Mouse (Mus musculus) right cerebral cortex, postnatal 25 days (tissue): Measurements from ENCODE around the gene Atg101.
"Not testable (repeated sequence)": the region's sequence is repeated elsewhere in the genome, so short reads cannot be mapped to it uniquely, and the experiment has no call there.

Experiments used
- DNase-seq: peaks from one replicate; pipeline ENCODE4 v3.0.0; 2022

Atg101 gene

GRCm38 (mm10) chr15:101316913-101317813 is 33.1 kb downstream of the Atg101 start:
- no peak for DNase-seq

- DNase-seq, result no peak
These were observed 33.9 kb downstream of the Atg101 start for GRCm38 (mm10) chr15:101317814-101318500.

GRCm38 (mm10) chr15:101318889-101319765 is 35.1 kb downstream of the Atg101 start:
- no peak for DNase-seq

GRCm38 (mm10) chr15:101320010-101320617 is 36.0 kb downstream of the Atg101 start:
- no peak for DNase-seq

- no peak for DNase-seq
These were observed 36.6 kb downstream of the Atg101 start for GRCm38 (mm10) chr15:101320618-101321041.

GRCm38 (mm10) chr15:101321126-101321525 is 37.1 kb downstream of the Atg101 start:
- DNase-seq, result no peak

GRCm38 (mm10) chr15:101322106-101322505 is 38.0 kb downstream of the Atg101 start:
- no peak for DNase-seq

GRCm38 (mm10) chr15:101322640-101323039 is 38.6 kb downstream of the Atg101 start:
- DNase-seq, result no peak

GRCm38 (mm10) chr15:101323511-101323910 is 39.4 kb downstream of the Atg101 start:
- no peak for DNase-seq

- DNase-seq, result not testable (repeated sequence)
These were observed 40.3 kb downstream of the Atg101 start for GRCm38 (mm10) chr15:101324409-101324808.

- DNase-seq, result no peak
These were observed 42.0 kb downstream of the Atg101 start for GRCm38 (mm10) chr15:101325991-101326534.

GRCm38 (mm10) chr15:101327282-101327681 is 43.2 kb downstream of the Atg101 start:
- DNase-seq, result peak; percentile 81

GRCm38 (mm10) chr15:101328876-101329563 is 44.9 kb downstream of the Atg101 start:
- no peak for DNase-seq

GRCm38 (mm10) chr15:101329564-101329892 is 45.5 kb downstream of the Atg101 start:
- DNase-seq, result no peak

GRCm38 (mm10) chr15:101331090-101331489 is 47.0 kb downstream of the Atg101 start:
- no peak for DNase-seq

GRCm38 (mm10) chr15:101332370-101332769 is 48.3 kb downstream of the Atg101 start:
- no peak for DNase-seq

- no peak for DNase-seq
These were observed 49.1 kb downstream of the Atg101 start for GRCm38 (mm10) chr15:101333165-101333564.

- DNase-seq, result no peak
These were observed 49.6 kb downstream of the Atg101 start for GRCm38 (mm10) chr15:101333648-101334047.

GRCm38 (mm10) chr15:101336474-101337174 is 52.6 kb downstream of the Atg101 start:
- DNase-seq, result no peak

GRCm38 (mm10) chr15:101338359-101338758 is 54.3 kb downstream of the Atg101 start:
- DNase-seq, result no peak

- peak; percentile 74 for DNase-seq
These were observed 55.5 kb downstream of the Atg101 start for GRCm38 (mm10) chr15:101339537-101339936.
